Mouse (Mus musculus): ENCODE measurements around the gene Ptpa. TPM values are rescaled to one million over a fixed set of nuclear protein-coding genes. Genes with fewer than 3 reads are reported as not detected.
A peak's percentile ranks its signal among the peaks of the same experiment; 100 is the strongest.

Ptpa gene
- polyA plus RNA-seq, 1 experiment = 213 TPM

DNA sequence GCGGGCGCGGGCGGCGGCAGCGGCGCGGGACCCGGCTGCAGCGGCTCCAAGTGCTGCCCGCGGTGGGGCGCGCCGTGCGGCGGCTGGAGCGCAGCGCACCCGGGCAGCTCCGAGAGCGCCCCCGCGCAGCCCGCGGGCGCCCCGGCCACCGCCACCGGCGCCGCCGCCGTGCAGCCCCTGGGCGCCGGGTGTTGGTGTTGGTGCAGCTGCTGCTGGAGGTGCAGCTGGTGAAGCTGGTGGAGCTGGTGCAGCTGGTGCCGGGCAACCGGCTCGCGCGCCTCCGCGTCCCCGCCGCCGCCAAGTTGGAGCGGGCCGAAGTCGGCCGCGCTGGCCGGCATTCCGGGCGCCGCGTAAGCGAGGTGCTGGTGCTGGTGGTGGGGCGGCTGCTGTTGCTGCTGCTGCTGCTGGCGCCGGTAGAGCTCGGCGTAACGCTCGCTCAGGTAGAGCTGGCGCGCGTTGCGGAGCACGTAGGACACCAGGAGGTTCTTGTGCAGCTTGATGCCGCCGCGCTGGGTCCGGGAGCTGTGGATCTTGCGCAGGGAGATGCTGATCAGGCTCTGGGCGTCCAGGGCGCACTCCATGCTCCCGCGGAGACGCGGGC, 57.7 kb downstream of the Ptpa start:
- H3K4me3 ChIP-seq (ENCODE audit: insufficient read depth, poor library complexity, severe bottlenecking) = peak overlapping the region; percentile 87
- H3K36me3 ChIP-seq (ENCODE audit: control insufficient read depth, insufficient read depth) = no peaks in the 10 kb centered on the region
- H3K79me2 ChIP-seq (ENCODE audit: control insufficient read depth, insufficient read depth) = peaks cover 34% of the 10 kb centered on the region
- H3ac ChIP-seq (ENCODE audit: control insufficient read depth, insufficient read length, low read depth) = peak overlapping the region; percentile 69
- peaks cover 14% of the 10 kb centered on the region for H3K79me3 ChIP-seq (ENCODE audit: low read depth)
- peak; percentile 57 for TF ChIP-seq CTCF (IDR thresholded peaks at IDR 0.05; ENCODE audit: control insufficient read depth, insufficient read depth, insufficient read length)
- no peak for TF ChIP-seq FOSL1 (IDR thresholded peaks at IDR 0.05; ENCODE audit: insufficient read depth, low read length, poor library complexity, severe bottlenecking)
- H3K27me3 ChIP-seq (ENCODE audit: control insufficient read depth, insufficient read depth, insufficient read length) = no peaks in the 10 kb centered on the region

DNA sequence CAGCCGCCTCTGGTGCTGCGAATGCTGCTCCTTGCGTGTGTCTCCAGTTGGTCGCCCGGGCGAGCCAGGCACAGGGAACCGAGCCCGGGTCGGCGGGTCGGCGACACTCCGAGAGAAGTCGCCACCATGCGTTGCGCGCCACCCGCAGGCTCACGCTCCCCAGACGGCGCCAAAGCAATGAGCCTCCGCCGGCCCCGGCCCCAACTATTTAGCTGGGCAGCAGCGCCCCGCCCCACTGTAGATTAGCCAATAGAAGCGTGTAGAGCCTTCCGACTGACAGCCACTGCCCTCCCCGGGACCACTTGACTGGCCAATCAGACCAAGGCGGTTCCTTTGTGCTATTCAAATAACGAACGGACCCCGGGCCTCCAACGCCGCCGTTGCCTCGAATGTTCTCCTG, 58.2 kb downstream of the Ptpa start, which contains the start of gene Ier5l:
Gene Ier5l (minus strand): TSS at position 181 of the 400 bp plus-strand sequence.
- Histone ChIP-seq H3K4me3 (ENCODE audit: insufficient read depth, poor library complexity, severe bottlenecking) (peak within 1 kb of the TSS; percentile 87), H3ac (ENCODE audit: control insufficient read depth, insufficient read length, low read depth) (peak within 1 kb of the TSS; percentile 69), H3K79me3 (ENCODE audit: low read depth) (peaks cover 14% of the 10 kb centered on the region), H3K79me2 (ENCODE audit: control insufficient read depth, insufficient read depth) (peaks cover 34% of the 10 kb centered on the region), H3K27me3 (ENCODE audit: control insufficient read depth, insufficient read depth, insufficient read length) (no peaks in the 10 kb centered on the region), H3K36me3 (ENCODE audit: control insufficient read depth, insufficient read depth) (no peaks in the 10 kb centered on the region)
- TF ChIP-seq CEBPB (IDR thresholded peaks at IDR 0.05; ENCODE audit: low read depth) = no peak
- TF ChIP-seq CTCF (IDR thresholded peaks at IDR 0.05; ENCODE audit: control insufficient read depth, insufficient read depth, insufficient read length) = peak; percentile 17

DNA sequence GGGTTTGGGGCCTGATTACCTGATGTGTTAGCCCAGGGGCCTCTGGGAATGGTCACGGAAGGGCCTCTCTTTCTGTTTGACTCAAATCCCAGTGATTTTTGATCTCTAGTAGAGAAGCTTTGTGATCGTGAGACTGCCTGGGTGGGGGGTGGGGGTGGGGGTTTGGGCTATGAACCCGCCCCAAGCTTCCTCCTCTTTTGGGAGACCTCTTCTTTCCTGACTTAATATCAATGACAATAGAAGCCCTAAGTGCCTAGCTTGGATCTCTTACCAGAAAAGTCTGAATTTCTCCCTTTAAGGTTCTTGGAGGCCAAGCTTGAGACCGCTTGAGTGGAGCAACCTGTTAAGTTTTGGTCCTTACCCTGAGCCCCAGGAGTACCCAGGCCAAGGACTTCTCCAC, 58.9 kb downstream of the Ptpa start:
- TF ChIP-seq CEBPB (IDR thresholded peaks at IDR 0.05; ENCODE audit: low read depth) (no peak), FOSL1 (IDR thresholded peaks at IDR 0.05; ENCODE audit: insufficient read depth, low read length, poor library complexity, severe bottlenecking) (no peak), USF1 (IDR thresholded peaks at IDR 0.05; ENCODE audit: low read depth) (no peak), MYOD1 (IDR thresholded peaks at IDR 0.05; ENCODE audit: control insufficient read depth, insufficient read length, low read depth) (no peak), MAX (IDR thresholded peaks at IDR 0.05) (no peak), MYOG (IDR thresholded peaks at IDR 0.05; ENCODE audit: control insufficient read depth, extremely low read depth, insufficient read length) (no peak), CTCF (IDR thresholded peaks at IDR 0.05; ENCODE audit: control insufficient read depth, insufficient read depth, insufficient read length) (no peak)
- Histone ChIP-seq H3K27me3 (ENCODE audit: control insufficient read depth, insufficient read depth, insufficient read length) (no peaks in the 10 kb centered on the region), H3K36me3 (ENCODE audit: control insufficient read depth, insufficient read depth) (no peaks in the 10 kb centered on the region), H3ac (ENCODE audit: control insufficient read depth, insufficient read length, low read depth) (no peak overlapping the region), H3K79me2 (ENCODE audit: control insufficient read depth, insufficient read depth) (peaks cover 34% of the 10 kb centered on the region), H3K79me3 (ENCODE audit: low read depth) (peaks cover 14% of the 10 kb centered on the region), H3K4me3 (ENCODE audit: insufficient read depth, poor library complexity, severe bottlenecking) (no peak overlapping the region)

DNA sequence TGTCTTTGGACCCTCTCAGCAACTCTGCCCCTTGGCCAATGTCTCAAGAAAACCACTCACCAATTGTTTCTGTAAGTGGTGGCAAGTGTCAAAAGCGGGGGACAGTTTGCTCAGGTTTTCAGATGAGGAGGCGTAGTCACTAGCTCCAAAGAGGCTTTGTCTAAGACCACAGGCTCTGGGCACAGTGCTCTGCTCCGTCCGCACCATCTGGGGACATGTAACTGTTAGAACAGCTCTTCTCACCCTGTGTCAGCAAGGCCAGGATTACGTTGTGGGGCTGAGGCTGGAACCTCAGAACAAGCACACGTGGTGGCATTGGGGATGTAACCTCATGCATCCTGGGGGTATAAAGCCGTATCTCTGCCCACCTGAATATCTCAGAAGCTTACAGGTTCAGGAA, 59.6 kb downstream of the Ptpa start:
- no peak overlapping the region for H3K4me3 ChIP-seq (ENCODE audit: insufficient read depth, poor library complexity, severe bottlenecking)
- peaks cover 29% of the 10 kb centered on the region for H3K79me2 ChIP-seq (ENCODE audit: control insufficient read depth, insufficient read depth)
- no peak for TF ChIP-seq CTCF (IDR thresholded peaks at IDR 0.05; ENCODE audit: control insufficient read depth, insufficient read depth, insufficient read length)
- no peak for TF ChIP-seq USF1 (IDR thresholded peaks at IDR 0.05; ENCODE audit: low read depth)
- no peak for TF ChIP-seq MAX (IDR thresholded peaks at IDR 0.05)
- TF ChIP-seq FOSL1 (IDR thresholded peaks at IDR 0.05; ENCODE audit: insufficient read depth, low read length, poor library complexity, severe bottlenecking) = no peak
- TF ChIP-seq MYOD1 (IDR thresholded peaks at IDR 0.05; ENCODE audit: control insufficient read depth, insufficient read length, low read depth) = no peak
- TF ChIP-seq CEBPB (IDR thresholded peaks at IDR 0.05; ENCODE audit: low read depth) = no peak
- no peak for TF ChIP-seq MYOG (IDR thresholded peaks at IDR 0.05; ENCODE audit: control insufficient read depth, extremely low read depth, insufficient read length)
- H3K27me3 ChIP-seq (ENCODE audit: control insufficient read depth, insufficient read depth, insufficient read length) = no peaks in the 10 kb centered on the region
- H3ac ChIP-seq (ENCODE audit: control insufficient read depth, insufficient read length, low read depth) = no peak overlapping the region
- H3K79me3 ChIP-seq (ENCODE audit: low read depth) = peaks cover 14% of the 10 kb centered on the region
- no peaks in the 10 kb centered on the region for H3K36me3 ChIP-seq (ENCODE audit: control insufficient read depth, insufficient read depth)

DNA sequence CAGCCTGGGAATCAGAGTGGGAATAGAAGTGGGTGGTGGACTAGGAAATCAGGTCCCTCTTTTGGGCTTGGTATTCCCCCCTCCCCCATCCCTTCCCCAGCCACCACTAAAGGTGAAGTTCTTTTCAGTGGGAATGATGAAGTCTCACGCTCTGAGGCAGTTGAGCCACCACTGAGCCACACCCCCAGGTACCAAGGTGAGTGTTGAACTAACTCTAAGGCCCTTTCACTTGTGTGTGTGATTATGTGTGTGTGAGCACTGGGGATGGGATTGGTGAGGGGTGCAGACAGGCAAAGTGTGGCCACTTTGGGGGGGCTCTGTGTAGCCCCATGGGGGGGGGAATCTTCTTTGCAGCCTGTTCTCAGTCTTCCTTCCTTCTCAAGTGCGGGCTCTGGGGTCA, 60.4 kb downstream of the Ptpa start:
- Histone ChIP-seq H3K36me3 (ENCODE audit: control insufficient read depth, insufficient read depth) (no peaks in the 10 kb centered on the region), H3K4me3 (ENCODE audit: insufficient read depth, poor library complexity, severe bottlenecking) (no peak overlapping the region), H3K79me3 (ENCODE audit: low read depth) (peaks cover 14% of the 10 kb centered on the region), H3K27me3 (ENCODE audit: control insufficient read depth, insufficient read depth, insufficient read length) (no peaks in the 10 kb centered on the region), H3K79me2 (ENCODE audit: control insufficient read depth, insufficient read depth) (peaks cover 26% of the 10 kb centered on the region), H3ac (ENCODE audit: control insufficient read depth, insufficient read length, low read depth) (no peak overlapping the region)
- TF ChIP-seq CEBPB (IDR thresholded peaks at IDR 0.05; ENCODE audit: low read depth) (no peak), FOSL1 (IDR thresholded peaks at IDR 0.05; ENCODE audit: insufficient read depth, low read length, poor library complexity, severe bottlenecking) (no peak), MAX (IDR thresholded peaks at IDR 0.05) (no peak), MYOD1 (IDR thresholded peaks at IDR 0.05; ENCODE audit: control insufficient read depth, insufficient read length, low read depth) (no peak), USF1 (IDR thresholded peaks at IDR 0.05; ENCODE audit: low read depth) (no peak), CTCF (IDR thresholded peaks at IDR 0.05; ENCODE audit: control insufficient read depth, insufficient read depth, insufficient read length) (no peak), MYOG (IDR thresholded peaks at IDR 0.05; ENCODE audit: control insufficient read depth, extremely low read depth, insufficient read length) (no peak)

DNA sequence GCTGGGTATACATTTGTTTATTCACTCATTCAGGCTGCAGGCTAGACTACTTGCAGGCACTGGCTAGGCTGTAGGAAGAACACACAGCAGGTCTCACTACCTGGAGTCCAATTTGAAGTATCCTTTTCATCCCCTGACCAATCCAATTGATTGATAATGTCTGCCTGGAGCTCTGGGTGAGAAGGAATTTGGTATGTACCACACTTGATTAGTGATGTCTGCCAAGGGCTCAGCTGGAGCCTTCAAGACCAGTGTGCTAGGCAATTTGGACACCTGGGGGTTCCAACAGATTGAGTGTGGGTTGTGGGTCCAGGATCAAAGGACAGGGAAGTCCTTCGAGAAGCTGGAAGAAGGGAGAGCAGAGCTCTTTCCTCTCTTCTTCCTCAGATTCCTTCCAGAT, 62.7 kb downstream of the Ptpa start:
- TF ChIP-seq CTCF (IDR thresholded peaks at IDR 0.05; ENCODE audit: control insufficient read depth, insufficient read depth, insufficient read length) (no peak), MYOG (IDR thresholded peaks at IDR 0.05; ENCODE audit: control insufficient read depth, extremely low read depth, insufficient read length) (no peak), CEBPB (IDR thresholded peaks at IDR 0.05; ENCODE audit: low read depth) (no peak), MYOD1 (IDR thresholded peaks at IDR 0.05; ENCODE audit: control insufficient read depth, insufficient read length, low read depth) (no peak), USF1 (IDR thresholded peaks at IDR 0.05; ENCODE audit: low read depth) (no peak), FOSL1 (IDR thresholded peaks at IDR 0.05; ENCODE audit: insufficient read depth, low read length, poor library complexity, severe bottlenecking) (no peak), MAX (IDR thresholded peaks at IDR 0.05) (no peak)
- peaks cover 4% of the 10 kb centered on the region for H3K79me3 ChIP-seq (ENCODE audit: low read depth)
- H3K27me3 ChIP-seq (ENCODE audit: control insufficient read depth, insufficient read depth, insufficient read length) = no peaks in the 10 kb centered on the region
- no peaks in the 10 kb centered on the region for H3K36me3 ChIP-seq (ENCODE audit: control insufficient read depth, insufficient read depth)
- H3K4me3 ChIP-seq (ENCODE audit: insufficient read depth, poor library complexity, severe bottlenecking) = no peak overlapping the region
- peaks cover 6% of the 10 kb centered on the region for H3K79me2 ChIP-seq (ENCODE audit: control insufficient read depth, insufficient read depth)
- H3ac ChIP-seq (ENCODE audit: control insufficient read depth, insufficient read length, low read depth) = no peak overlapping the region

All from C2C12 (cell line).